Mouse (Mus musculus) activated CD4-positive, CD25-positive, alpha-beta regulatory T cell, adult 4 months (primary cell): Measurements from ENCODE around the gene Tekt4. TPM values are rescaled to one million over a fixed set of nuclear protein-coding genes. Genes with fewer than 3 reads are reported as not detected.

ENCODE experiments used
- ATAC-seq: one replicate; pipeline ENCODE4 v1.8.0; 2017
- polyA plus RNA-seq, 2 experiments: library from polyadenylated mRNA; unstranded; fragments of 100-300 nt; shearing (Covaris generic); gene quantifications; one replicate each; pipeline ENCODE4 v1.2.1; 2017

Gene Tekt4
- polyA plus RNA-seq, result not detected

DNA sequence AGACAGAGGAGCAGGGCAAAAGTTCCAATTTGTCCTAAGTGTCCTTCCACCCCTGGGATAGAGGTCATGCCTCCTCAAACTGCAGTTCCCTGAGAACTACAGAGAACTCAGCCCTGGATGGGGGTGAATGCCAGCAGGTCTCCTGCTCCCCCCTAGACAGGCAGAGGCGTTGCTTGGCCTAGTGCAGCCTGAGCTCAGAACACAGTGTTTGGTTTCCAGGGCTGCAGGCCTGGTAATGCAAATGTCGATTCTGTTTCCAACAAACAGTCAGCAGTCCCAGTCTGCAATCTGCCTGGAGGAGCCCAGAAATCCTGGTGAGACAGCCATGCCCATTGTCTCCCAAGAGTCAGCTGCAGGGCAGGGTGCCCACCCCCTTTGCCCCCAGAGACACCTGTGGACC, at the start of gene Tekt4:
TSS of gene Tekt4 (plus strand) at position 344 of the 400 bp plus-strand sequence.
- no peak for ATAC-seq

DNA sequence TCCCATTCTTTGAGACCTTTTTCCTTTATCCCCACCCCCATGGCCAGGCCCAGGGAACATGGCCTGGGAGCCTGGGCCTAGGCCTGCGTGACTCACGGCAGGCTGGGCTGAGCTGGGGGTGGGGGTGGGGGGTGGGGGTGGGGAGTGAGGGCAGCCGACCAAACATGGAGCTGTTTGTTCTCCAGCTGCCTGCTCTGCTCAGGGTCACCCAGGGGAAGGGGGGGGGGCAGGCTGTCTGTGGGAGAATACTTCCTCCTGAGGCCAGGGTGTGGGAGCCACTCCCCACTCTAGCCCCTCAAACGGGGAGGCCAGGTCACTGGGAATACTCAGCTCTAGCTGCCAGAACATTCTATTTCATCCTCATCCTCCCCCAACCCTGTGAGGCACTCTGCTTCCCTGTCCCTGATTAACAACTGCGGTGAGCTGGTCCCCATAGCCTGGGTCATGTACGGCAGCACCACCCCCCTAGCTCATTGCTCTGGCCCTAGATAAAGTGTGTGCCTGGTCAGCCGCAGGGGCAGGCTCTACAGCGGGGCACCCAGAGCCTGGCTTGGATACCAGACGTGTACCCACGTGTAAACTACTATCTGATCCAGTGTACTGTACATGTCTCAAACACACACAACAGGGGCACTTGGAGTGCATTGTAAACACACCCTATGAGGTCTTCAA, 49.1 kb upstream of the Tekt4 start:
- ATAC-seq, result no peak

DNA sequence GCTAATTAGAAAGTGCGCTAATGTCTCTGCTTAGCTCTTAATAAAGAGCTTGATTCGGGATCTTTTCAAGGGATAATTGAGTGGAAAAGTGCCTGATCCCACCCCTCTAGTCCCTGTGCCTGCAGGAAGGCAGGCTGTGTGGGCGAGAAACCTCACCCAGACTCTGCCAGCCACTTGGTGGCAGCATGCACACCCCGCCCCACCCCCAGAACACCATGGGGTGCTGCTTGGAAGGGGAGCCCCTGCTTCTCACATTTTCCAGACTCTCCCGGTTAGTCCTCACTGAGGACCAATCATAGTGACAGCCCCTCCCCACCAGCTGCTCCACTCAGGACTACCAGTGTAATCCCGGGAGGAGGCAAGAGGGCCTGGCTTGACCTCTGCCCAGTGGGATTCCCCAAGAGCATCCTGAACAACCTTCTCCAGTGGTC, 48.4 kb upstream of the Tekt4 start:
- ATAC-seq, result no peak

DNA sequence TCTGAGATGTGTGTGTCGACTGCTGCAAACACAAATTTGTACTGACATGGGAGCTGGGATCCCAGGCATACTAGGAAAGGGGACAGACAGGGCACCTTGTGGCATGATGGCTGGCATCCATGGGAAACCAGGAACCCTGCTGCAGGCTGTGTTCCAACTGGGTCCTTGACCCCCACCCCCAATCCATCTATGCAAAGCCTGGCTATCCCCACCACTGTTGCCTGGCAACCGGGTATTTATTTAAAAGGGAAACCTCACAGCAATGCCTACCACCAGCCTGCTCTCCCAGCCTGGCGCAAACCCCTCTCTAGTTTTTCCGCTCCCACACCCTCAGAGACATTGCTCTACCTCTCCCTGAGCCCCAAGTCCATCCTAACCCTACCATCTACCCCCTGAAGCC, 47.1 kb upstream of the Tekt4 start:
- no peak for ATAC-seq

DNA sequence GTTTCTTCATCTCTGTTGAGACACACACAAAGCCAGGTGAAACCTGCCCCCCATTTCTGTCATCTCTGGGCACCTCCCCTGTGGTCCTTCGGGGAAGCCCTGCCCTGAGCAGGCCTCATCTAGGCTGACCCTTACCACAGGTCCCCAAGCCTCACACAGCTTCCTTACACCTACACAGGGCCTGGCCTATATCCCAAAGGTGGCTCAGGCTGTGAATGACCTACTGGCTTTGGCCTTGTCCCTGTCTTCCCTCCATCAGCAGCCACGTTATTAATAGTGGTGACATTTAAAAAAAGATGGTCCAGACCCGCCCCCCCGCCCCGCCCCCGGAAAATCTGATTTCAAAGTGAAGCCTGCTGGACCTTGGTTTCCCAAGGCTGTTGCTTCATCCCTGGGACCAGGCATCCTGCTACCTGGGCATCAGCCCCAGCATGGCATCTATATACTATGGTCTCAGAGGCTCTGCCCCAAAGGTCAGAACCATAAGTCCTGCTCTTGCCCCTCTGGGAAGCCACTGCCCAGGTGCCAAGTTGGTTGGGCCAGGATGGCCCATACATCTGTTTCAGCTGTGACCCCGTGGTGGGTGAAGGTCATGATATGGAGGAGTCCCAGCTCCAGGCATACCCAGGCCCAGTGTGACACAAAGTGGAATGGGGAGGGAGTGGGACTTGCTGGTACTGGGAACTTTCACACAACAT, 46.0 kb upstream of the Tekt4 start:
- no peak for ATAC-seq

DNA sequence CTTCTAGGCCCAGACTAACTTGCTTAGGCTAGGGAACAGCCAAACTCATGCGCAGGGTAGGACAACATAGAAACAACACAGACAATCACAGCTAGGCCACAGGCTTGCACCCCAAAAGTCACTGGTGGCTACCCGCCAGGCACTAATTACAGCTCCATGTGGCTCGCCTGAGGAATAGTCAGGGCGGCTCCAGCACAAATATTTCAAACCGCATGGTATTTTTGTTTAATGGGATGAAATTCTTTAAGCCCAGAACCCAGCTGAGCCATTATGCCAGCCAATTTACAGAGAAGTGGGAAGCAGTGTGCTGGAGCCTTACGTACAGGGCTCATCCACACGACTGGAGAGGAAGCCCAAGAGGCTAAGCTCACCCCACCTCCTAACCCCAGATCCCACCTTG, 44.8 kb upstream of the Tekt4 start:
- ATAC-seq, result no peak

DNA sequence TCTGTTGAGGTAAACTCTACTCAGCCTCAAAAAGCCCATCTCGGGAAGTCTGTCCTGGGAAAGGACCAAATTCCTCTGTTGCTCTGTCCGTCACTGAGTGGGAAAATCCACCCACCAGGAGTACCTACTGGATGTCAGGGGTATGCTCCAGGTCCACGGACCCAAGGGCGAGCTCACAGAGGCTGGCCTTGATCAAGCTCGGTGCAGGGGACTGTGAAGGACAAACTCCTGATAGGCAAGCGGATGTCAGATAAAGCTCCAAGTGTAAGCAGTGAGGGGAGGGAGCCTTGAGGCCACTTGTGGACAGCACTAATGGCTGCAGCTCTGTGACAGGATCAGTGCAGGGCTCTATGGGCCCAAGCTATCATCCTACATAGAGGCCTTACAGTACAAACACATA, 44.2 kb upstream of the Tekt4 start:
- no peak for ATAC-seq

DNA sequence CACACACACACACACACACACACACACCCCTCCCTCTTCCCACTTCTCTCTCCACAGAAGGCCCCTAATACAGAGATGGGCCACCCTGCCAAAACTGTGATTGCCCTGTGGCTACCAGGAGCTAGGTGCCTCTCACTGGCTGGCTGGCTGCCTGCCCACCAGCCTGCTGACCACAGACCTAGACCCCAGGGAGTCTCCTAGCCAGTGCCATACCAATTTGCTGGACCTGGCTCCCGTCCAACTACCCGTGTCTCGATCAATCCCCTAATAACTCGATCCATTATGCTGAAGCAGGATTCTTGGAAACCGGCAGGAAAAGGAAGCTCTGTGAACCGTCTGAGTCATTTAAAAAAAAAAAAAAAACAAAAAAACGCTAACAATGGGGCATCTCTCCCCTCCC, 43.6 kb upstream of the Tekt4 start:
- no peak for ATAC-seq

DNA sequence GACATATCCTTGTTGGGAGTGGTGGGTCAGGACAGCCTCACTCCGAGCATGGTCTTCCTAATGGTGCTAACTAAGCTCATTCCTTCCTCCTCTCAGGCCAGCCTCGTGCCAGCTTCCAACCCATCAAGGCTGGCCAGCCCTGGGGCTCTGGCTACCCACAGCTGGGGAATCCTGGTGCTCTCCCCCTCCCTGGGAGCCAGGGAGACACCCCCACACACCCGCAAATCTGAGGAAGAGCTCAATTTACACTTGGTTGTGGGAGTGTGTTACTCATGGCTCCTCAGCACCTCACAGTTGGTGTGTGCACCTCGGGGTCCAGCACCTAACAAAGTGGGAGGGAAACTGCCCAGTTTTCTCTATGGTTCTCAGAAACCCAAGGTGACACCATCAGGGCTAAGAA, 43.2 kb upstream of the Tekt4 start:
- ATAC-seq, result no peak

DNA sequence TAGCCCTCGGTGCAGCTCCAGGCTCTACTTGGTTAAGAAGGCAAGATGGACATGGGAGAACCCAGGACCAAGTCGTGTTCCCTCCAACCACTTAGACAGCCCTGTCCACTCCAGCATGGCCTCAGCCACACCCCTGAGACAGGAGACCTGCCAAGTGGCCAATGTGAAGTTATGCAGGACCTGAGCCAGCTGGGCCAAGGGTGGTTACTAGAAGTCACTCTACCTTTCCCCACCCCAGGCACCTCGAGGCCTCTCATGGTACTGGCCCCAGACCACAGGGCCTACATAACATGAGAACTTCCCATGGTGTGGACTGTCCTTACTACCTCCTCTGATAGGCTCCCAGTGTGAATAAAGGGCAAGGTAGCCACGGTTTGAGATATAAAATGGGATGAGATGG, 40.2 kb upstream of the Tekt4 start:
- ATAC-seq, result no peak

DNA sequence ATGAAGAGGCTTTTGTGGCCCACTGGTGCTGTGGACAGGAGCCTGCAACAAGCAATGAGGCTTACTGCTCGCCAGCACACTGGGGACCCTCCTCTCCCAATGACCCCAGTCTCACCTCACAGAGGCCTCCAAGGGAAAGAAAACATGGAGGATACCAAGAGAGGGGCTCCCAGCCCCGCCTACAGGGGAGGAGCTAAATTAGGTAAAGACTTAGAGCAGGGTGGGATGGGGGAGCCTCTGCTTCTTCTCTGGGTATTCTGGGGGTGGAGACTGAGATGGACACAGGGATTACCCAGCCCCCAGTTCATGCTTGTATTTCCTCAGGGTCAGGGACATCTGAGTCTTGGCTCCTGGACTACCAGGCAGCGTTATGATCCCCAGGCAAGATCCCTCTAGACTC, 39.5 kb upstream of the Tekt4 start:
- ATAC-seq, result no peak

DNA sequence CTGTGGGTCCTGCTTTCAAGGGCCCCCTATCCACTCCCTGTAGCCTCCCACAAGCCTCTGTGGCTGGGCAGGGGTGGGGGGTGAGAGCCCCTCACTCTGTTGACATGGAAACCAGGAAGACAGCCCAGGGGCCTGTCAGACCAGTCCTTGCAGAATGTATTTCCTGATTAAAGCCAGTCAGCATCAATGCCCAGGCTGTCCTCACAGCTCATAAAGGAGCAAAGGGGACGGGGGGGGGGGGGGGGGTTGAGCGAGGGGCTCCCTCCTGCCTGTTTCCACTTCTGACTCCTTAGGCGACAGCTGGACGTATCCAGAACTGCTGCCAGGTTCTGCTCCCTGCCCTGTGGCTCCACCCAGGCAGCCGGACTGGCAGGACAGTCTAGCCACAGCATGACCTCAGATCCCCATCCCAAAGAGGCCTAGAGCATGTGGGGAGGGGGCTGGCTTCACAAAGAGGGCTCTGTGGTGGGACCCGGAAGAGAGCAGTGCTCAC, 38.9 kb upstream of the Tekt4 start:
- no peak for ATAC-seq

DNA sequence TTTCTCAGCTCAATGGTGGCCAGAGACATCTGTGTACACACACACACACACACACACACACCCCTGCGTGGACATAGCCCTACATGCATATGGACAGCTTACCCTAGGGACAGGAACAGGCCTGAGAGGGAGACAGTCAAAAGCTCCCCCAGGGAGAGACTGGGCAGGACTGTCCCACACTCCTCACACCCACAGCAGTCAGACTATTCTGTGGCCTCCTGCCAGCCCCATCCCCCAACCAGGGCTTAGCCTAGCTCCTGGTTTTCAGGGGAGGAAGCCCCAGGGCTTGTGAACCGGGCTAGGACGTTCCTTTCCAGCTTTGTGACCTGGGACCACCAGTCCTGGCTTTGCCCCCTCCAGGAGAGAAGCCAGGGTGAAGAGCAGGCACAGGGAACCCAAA, 38.2 kb upstream of the Tekt4 start:
- no peak for ATAC-seq

DNA sequence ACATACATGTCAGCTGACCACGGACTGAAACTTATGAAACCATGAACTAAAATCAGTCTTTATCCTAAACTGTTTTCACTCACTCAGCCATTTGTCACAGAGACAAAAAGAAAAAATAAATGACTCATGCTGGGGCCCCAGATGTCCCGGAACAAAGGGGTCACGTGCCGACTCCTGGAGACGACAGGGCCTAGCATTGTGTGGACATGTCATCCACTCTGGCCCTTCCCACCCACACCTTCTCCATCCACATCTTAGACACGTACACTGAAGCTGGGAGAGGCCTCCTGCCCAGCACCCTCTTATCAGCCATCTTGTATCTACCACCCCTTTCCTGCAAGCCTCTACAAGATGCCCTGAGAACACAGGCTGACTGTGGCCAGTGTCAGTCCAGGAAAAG, 36.4 kb upstream of the Tekt4 start:
- ATAC-seq, result no peak

DNA sequence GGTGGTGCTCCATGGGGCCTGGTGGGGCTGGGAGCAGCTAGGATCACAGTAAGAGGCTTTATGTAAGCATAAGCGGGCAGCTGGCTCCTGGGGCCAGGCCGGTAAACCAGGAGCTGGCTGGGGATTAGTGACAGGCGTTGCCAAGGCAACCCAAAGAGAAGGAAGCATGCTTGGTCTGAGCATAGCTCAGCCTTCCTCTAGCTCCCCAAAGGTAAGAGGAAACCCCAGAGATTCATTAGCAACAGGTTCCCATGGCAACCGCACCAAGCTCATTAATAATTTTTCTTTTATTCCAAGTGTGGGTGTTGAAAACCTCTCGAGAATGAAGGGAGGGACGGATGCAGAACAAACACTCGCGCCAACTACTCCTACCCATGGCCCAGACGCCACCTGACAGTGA, 35.5 kb upstream of the Tekt4 start:
- ATAC-seq, result no peak

DNA sequence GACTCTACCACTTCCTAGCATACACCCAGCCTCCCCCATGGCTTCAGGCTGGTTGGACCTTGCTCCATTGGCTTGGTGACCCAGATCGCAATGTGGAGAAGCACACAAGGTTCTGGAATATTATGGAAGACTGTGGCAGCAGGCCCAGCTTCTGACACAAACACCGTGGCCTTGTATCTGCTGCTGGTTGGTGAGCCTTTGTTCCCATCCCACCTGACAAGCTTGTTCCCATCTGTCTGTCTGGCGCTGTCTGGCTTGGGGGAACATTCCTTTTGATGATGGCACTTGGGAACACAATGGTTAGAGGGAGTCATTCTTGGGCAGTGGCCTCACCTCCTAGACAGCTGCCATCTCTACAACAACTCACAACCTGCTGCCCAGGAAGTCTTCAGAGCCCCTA, 33.4 kb upstream of the Tekt4 start:
- ATAC-seq, result no peak

DNA sequence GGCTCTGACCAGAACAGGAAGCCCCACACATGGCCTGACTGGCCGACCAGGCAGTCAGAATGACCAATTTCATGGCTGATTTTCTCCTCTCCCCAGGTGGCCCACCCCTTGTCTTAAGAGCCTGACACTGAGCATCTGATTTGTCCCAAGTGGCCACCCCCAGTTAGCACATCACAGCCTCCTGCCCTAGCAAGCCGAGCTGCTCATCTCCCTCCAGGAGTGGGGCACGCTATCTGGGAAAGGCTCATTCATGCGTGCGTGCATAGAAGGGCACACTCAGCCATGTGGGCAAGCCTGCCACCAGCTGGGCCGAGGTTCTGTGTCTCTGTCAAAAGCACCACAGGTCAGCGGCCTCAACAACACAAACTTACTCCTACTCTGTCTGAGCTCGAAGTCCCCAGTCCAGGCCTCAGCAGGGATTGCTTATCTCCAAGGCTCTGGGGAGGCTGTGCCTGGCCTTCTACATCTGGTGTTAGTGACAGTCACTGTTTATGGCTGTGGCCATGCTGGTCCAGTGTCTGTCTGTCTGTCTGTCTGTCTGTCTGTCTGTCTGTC, 29.8 kb upstream of the Tekt4 start:
- no peak for ATAC-seq

DNA sequence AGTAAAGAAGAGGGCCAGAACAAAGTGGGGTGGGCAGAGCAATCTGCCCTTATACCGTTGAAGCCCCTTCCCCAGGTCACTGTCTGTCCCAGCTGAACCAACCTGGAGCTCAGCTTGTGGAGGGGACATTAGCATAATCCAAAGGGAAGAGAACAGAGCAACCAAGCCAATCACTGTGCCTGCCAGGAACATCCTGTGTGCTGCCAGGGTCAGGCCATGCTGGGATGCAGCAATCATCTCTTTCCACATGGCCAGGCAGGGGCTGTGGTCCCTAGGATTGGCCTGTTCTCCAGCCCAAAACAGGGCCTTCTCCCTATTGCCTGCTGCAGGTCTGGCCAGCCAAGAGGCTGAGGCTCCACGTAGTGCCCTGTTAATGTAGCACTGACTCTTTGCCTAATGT, 28.4 kb upstream of the Tekt4 start:
- ATAC-seq, result no peak

DNA sequence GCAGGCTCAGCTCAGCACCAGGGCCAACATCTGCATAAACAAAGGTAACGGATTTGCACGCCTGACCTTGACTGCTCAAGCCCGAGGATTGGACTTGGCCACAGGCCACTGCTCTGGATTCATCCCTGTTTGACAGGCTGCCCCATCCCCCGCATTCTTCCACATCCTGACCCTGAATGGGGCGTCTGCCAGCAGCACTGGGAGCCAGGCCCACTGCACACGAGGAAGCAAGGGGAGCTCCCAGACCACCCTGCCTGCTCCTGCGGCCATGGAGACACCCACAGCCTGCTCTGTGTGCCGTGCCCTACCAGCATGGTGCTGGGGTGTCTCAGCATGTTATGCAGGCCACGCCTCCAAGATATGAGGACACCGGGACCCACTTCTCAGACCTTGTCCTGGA, 27.0 kb upstream of the Tekt4 start:
- no peak for ATAC-seq

DNA sequence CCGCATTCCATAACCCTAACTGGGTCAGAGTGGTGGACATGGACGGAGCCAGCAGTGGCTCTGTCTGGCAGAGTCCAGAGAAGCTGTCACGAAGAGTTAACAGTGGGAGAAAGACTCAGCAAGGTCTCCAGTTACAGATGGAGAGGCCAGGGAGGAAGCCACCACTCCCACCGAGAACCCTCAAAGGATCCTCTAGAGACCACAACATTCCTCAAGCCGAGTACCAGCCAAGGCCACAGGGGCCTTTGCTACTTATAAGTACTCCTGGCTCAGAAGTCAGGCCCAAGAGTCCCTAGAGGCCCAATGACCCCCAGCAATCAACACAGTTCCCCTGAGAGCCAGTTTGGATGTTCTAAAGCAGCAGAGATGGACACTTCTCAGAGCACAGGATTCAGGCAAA, 25.2 kb upstream of the Tekt4 start:
- no peak for ATAC-seq

DNA sequence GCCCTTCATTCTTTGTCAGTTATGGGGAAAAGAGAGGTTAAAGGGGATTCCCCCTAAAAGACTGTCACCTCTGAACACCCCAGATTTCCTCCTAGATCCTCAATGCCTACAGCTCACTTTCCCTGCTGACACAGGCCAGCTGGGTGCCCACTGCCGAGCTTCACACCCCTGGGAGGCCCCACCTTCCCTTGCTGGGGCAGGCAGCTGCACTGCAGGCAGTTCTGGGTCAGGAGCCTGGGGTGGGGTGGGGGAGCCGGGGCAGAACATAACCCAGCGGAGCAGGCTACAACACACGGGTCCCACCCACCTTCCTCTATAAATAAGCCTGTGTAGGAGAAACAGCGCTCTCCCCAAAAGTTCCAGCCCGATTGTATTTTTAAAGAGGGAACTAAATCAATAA, 24.5 kb upstream of the Tekt4 start:
- ATAC-seq, result no peak

DNA sequence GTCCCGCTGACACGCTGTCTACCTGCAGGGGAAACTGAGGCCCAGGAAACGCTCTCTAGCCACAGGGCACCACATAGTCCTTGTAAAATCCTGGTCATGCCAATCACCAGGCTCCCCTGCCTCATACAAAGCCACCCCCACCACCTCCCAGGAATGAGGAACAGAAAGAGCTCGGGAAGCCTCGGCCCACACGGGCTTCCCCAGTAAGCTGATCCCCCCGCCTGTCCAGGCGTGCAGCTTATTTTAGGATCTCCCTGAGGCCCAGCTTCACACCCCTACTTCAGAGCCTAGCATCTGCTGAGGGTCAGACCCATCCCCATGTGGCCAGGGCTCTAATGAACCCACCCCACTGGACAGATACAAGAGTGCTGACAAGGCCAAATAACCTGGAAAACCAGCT, 23.9 kb upstream of the Tekt4 start:
- ATAC-seq, result no peak

DNA sequence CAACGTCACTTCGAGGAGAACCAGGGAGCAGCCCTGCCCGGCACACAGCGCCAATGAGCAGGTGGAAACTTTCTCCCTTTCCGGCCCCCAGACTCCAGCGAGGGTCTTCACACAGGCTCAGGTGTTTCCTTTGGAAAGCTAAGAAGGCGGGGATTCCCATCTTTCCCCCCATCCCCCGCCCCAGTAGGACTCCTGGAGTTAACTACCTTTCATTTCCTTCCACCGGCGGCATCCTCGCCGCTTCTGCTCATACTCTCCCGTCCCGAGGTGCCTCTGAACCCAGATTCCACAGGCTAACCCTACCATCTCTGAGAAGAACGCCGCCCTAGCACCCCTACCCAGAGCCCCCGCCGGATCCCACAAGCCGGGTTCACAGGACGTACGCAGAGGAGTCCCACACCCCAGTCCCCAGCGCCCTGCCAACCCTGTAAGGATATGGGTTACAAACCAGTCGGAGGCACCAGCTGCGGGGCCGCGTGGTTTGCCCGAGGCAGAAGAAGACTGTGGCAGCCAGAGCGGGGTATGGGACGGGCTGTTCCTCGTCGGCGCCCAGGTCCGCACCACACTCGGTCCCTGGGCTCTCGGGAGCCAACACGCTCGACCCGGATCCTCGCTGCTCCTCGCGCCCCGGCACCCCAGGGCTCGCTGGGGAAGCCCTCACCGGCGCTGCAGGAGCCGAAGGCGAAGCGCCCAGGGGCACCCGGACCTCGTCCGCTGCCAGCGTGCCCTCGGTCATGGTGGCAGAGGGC, 21.8 kb upstream of the Tekt4 start:
- no peak for ATAC-seq

DNA sequence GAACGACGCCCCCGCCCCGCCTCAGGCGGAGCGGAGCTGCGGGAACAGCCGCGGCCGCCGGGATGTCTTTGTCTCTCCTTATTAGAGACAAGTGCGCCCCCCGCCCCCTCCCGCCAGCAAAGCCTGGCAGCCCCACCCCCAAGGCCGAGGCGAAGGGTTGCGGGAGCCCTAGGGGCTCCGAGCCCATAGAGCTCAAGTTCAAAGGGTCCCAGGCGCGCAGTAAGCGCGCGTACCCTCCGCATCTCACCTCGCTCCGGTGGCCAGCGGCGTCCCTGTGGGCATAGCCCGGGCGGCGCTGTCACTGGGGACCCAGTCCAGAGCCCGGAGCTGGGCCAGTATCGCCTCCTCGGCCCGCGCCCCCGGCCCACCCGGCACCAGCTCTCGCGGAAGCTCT, 21.2 kb upstream of the Tekt4 start:
- no peak for ATAC-seq
